Mouse (Mus musculus) forebrain, embryonic 14.5 days (tissue): Measurements from ENCODE around the gene Slc25a33. TPM values are rescaled to one million over a fixed set of nuclear protein-coding genes. Genes with fewer than 3 reads are reported as not detected.
"Not testable (repeated sequence)": the region's sequence is repeated elsewhere in the genome, so short reads cannot be mapped to it uniquely, and the experiment has no call there.

Experiments used
- ATAC-seq: fragments of 200-750 bp; cut with Nextera tagmentation; 2 replicates; pipeline ENCODE4 v1.8.0; 2017; ENCODE audit warnings: mild to moderate bottlenecking, moderate library complexity
- DNase-seq: peaks from one replicate; pipeline ENCODE4 v3.0.0-alpha.2; 2015; ENCODE audit warnings: low spot score
- H3K27ac ChIP-seq: fragments of 300-500 bp; sonication (generic); 2 replicates; pipeline ENCODE4 v1.5.1; 2014; ENCODE audit warnings: low read depth, mild to moderate bottlenecking, control low read depth, low read length, moderate library complexity
- H3K27me3 ChIP-seq: fragments of 300-500 bp; sonication (generic); replicated peaks from 2 replicates; pipeline ENCODE4 v1.6.1; 2014; ENCODE audit warnings: low read length, control low read depth, mixed read lengths; ENCODE audit not compliant: control insufficient read depth, insufficient read depth
- H3K36me3 ChIP-seq: fragments of 300-500 bp; sonication (generic); 2 replicates; pipeline ENCODE4 v1.6.1; 2014; ENCODE audit warnings: low read length, control low read depth; ENCODE audit not compliant: control insufficient read depth, insufficient read depth
- H3K4me1 ChIP-seq: fragments of 300-500 bp; sonication (generic); 2 replicates; pipeline ENCODE4 v1.6.1; 2014; ENCODE audit warnings: antibody characterized with exemption, low read length, control low read depth; ENCODE audit not compliant: control insufficient read depth, insufficient read depth
- H3K4me2 ChIP-seq: fragments of 300-500 bp; sonication (generic); 2 replicates; pipeline ENCODE4 v1.6.1; 2014; ENCODE audit warnings: mild to moderate bottlenecking, control low read depth, low read length
- H3K4me3 ChIP-seq: fragments of 300-500 bp; sonication (generic); 2 replicates; pipeline ENCODE4 v1.5.1; 2014; ENCODE audit warnings: low read depth, low read length, control low read depth
- H3K9ac ChIP-seq: fragments of 300-500 bp; sonication (generic); 2 replicates; pipeline ENCODE4 v1.6.1; 2014; ENCODE audit warnings: mild to moderate bottlenecking, low read length, control low read depth, moderate library complexity
- H3K9me3 ChIP-seq: fragments of 300-500 bp; sonication (generic); replicated peaks from 2 replicates; pipeline ENCODE4 v1.6.1; 2016; ENCODE audit warnings: low read length, control low read depth, mixed read lengths; ENCODE audit not compliant: control insufficient read depth
- WGBS: fragments of 180-500 bp; shearing (Covaris S2); extraction: QIAGEN DNeasy Blood & Tissue Kit; methylation state at CpG from one replicate; pipeline ENCODE4 v1.1.7; 2014; 5-methylcytosine and 5-hydroxymethylcytosine counted together
- polyA plus RNA-seq: library from polyadenylated mRNA; unstranded; fragments of >200 nt; fragmentation: Nextera tagmentation; extraction: Ambion mirVana; gene quantifications from 2 replicates; pipeline ENCODE4 v1.2.1, GENCODE M21; 2014

The Slc25a33 gene
- 20.4 and 21.9 TPM in 2 replicates for polyA plus RNA-seq

DNA sequence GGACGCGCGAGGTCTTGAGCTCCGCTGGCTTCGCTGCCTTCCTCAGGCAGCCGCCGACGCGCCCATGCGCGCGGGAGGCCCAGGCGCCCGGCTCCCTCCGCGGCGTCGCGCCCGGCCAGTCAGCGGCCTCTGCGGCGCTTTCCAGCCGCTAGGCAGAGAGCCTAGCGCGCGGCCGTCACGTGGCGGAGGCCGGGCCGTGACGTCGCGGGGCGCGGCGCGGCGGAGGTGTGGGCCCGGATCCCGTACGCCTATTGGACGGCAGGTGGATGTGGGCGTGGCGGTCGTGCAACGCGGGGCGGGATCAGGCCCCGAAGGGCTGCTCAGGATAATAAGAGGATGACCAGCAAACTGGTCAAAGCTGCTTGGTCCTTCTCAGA is at the start of gene Slc25a33:
Slc25a33 (minus strand) TSS at position 184 of the 377 bp plus-strand sequence.
- H3K4me2 ChIP-seq: peak within 1 kb of the TSS; percentile 99
- peak; percentile 95 for DNase-seq
- H3K4me1 ChIP-seq: peaks cover 10% of the 10 kb centered on the region; the same call in 1 of the 2 replicates
- peak within 1 kb of the TSS; percentile 76 for H3K4me3 ChIP-seq
- H3K9ac ChIP-seq: peak within 1 kb of the TSS; percentile 82
- peak within 1 kb of the TSS; percentile 52 for H3K27ac ChIP-seq
- peak; percentile 99 for ATAC-seq
- H3K9me3 ChIP-seq: no peaks in the 10 kb centered on the region
- WGBS: 0% methylated on average over 28 of the region's 51 CpGs
- H3K27me3 ChIP-seq: peaks cover 14% of the 10 kb centered on the region; the same call in 1 of the 2 replicates
- H3K36me3 ChIP-seq: no peaks in the 10 kb centered on the region

DNA sequence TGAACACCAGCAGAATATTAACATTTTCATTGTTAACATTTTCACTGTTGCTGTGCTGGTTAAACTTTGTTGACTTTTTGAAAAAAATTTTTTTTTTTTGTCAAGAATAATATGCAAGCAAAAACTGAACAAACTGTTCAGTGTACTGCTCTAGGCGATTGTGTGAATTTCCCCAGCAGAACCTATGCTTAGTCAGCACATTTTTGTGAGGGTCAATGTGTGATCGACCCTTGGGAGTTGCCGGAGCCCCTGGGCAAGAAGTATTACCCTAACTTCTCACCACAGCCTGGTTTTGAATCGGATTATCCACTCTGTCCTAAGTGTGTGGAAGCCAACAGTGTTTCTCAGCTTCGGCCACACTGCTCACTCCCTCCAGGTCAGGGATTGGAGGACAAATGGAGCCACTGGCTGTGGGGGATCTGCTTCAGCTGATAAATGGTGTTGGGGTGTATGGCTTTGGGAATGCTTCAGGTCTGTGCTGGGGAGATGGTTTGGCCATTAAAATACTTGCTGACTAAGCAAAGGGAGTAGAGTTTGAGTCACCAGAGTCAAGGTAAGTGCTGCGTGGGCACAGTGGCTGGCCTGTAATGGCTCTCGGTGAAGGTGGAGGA is 48.6 kb upstream of the Slc25a33 start:
- DNase-seq (no peak), ATAC-seq (no peak)
- Histone ChIP-seq H3K4me1 (0 out of 2 replicates have a peak, but pooled peaks cover 3% of the 10 kb centered on the region), H3K4me2 (no peak overlapping the region), H3K27me3 (no peaks in the 10 kb centered on the region), H3K9ac (no peak overlapping the region), H3K4me3 (no peak overlapping the region), H3K36me3 (no peaks in the 10 kb centered on the region), H3K27ac (no peak overlapping the region), H3K9me3 (no peaks in the 10 kb centered on the region)
- 79% methylated on average over 7 of the region's 7 CpGs for WGBS

DNA sequence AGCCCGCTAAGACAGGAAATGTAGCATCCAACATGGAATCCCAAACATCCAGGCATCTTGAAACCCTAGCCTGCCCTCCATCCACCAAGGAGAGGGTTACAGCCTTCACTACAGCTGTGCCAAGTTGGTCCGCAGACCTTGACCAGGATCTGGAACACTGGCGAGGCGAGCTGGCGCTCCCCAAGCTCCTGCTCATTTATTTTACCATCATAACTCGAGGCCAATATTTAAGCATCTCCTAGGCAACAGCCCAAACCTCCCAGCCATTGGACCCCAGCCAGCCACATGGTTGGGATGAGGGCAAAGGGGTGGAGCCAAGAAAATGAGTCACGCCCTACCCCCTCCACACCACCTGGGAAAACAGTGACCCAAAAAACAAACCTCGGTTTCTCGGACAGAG is 48.0 kb upstream of the Slc25a33 start:
- Histone ChIP-seq H3K36me3 (no peaks in the 10 kb centered on the region), H3K27ac (no peak overlapping the region), H3K4me2 (no peak overlapping the region), H3K4me1 (0 out of 2 replicates have a peak, but pooled peaks cover 3% of the 10 kb centered on the region), H3K4me3 (no peak overlapping the region), H3K27me3 (no peaks in the 10 kb centered on the region), H3K9me3 (no peaks in the 10 kb centered on the region), H3K9ac (no peak overlapping the region)
- DNase-seq (peak; percentile 49), ATAC-seq (no peak)
- 52% methylated on average over 9 of the region's 9 CpGs for WGBS

DNA sequence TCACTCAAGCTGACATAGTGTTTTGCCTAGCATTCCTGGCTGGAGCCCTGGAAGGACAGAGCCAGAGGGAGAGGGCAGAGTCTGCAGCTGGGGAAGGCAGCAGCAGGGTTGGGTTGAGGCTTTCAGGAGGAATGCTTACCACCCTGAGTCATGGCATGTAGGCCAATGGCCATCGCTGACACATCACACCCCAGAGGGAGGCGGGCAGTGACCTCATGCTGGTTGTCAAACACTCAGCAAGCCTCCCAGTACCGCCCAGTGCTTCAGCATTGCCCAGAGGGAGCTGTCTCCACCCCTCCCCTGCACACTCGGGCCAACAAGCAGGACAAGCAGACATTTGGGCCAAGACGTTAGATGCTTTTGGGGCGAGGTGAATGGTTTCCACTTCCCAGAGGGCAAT is 46.5 kb upstream of the Slc25a33 start:
- no peak overlapping the region for H3K4me2 ChIP-seq
- WGBS: 61% methylated on average over 6 of the region's 6 CpGs
- H3K9me3 ChIP-seq: no peaks in the 10 kb centered on the region
- H3K27me3 ChIP-seq: no peaks in the 10 kb centered on the region
- no peak overlapping the region for H3K9ac ChIP-seq
- no peak for DNase-seq
- 0 out of 2 replicates have a peak, but pooled peaks cover 3% of the 10 kb centered on the region for H3K4me1 ChIP-seq
- no peak for ATAC-seq
- H3K4me3 ChIP-seq: no peak overlapping the region
- no peak overlapping the region for H3K27ac ChIP-seq
- H3K36me3 ChIP-seq: no peaks in the 10 kb centered on the region

DNA sequence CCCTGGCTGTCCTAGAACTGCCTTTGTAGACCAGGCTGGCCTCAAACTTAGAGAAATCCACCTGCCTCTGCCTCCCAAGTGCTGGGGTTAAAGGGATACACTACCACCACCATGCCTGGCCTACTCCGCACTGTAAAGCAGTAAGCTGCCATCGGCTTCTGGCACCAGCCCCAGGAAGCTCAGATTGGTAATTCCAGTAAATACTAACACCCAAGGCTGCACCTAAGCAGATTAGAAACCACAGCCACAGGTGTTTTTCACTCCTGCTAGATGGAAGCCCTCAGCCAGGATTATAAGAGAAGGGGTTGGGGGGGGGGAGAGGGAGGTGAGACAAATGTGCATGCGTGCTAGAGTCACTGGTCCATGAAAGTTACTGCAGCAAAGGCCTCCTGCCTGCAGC is 45.1 kb upstream of the Slc25a33 start:
- no peak overlapping the region for H3K27ac ChIP-seq
- DNase-seq (no peak), ATAC-seq (no peak)
- H3K9ac ChIP-seq: no peak overlapping the region
- no peak overlapping the region for H3K4me3 ChIP-seq
- H3K27me3 ChIP-seq: no peaks in the 10 kb centered on the region
- no peak overlapping the region for H3K4me2 ChIP-seq
- H3K9me3 ChIP-seq: no peaks in the 10 kb centered on the region
- 0 out of 2 replicates have a peak, but pooled peaks cover 3% of the 10 kb centered on the region for H3K4me1 ChIP-seq
- no peaks in the 10 kb centered on the region for H3K36me3 ChIP-seq
- 76% methylated on average over 3 of the region's 3 CpGs for WGBS

DNA sequence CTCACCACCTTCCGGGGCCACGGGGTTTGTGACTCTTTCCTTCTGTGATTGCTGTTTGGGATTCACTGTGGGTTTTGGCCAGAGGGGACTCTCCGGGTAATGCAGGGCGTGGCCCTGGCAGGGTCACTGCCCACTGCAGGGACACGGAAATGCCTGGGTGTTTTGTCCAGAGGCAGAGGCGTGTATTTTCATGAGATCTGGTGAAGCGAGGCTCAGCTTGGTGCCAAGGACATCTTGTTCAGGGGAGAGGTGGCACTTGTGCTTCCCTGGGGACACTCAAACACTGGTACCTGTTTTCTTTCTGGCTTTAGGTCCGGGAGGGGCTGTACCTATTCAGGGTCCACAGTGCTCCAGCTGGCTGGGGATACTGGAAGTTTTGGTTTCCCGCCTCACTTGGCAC is 42.5 kb upstream of the Slc25a33 start:
- no peaks in the 10 kb centered on the region for H3K27me3 ChIP-seq
- WGBS: 82% methylated on average over 9 of the region's 9 CpGs

DNA sequence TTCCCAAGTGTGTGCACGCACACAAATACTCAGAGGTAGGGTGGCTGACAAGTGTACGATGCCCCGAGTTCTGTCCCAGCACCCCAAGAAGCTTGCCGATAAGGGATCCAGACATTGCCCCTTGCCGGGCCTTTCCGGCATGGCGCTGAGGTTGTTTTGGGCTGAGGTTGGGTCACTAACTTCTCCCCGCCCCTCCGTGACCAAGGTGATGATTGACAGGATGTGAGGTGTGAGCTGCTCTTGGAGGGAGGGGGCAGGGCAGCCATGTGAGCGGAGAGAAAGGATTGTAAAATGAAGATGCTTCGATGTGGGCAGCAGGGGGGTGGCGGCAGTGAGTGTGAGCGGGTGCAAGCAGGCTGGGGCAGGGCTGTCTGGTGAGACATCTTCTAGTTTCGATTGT is 41.5 kb upstream of the Slc25a33 start:
- no peak overlapping the region for H3K4me2 ChIP-seq
- H3K36me3 ChIP-seq: no peaks in the 10 kb centered on the region
- no peak for DNase-seq
- H3K4me1 ChIP-seq: peaks cover 5% of the 10 kb centered on the region; the same call in 1 of the 2 replicates
- H3K9me3 ChIP-seq: no peaks in the 10 kb centered on the region
- no peaks in the 10 kb centered on the region for H3K27me3 ChIP-seq
- no peak for ATAC-seq
- WGBS: 94% methylated on average over 14 of the region's 14 CpGs
- H3K9ac ChIP-seq: no peak overlapping the region
- H3K4me3 ChIP-seq: no peak overlapping the region
- H3K27ac ChIP-seq: no peak overlapping the region

More for the DNA sequence above, 42.5 kb upstream of the Slc25a33 start:
- no peaks in the 10 kb centered on the region for H3K36me3 ChIP-seq
- no peak overlapping the region for H3K4me3 ChIP-seq
- no peak overlapping the region for H3K27ac ChIP-seq
- no peak overlapping the region for H3K4me2 ChIP-seq
- no peaks in the 10 kb centered on the region for H3K9me3 ChIP-seq
- H3K4me1 ChIP-seq: peaks cover 5% of the 10 kb centered on the region; the same call in 1 of the 2 replicates
- no peak for ATAC-seq
- DNase-seq: no peak
- no peak overlapping the region for H3K9ac ChIP-seq

DNA sequence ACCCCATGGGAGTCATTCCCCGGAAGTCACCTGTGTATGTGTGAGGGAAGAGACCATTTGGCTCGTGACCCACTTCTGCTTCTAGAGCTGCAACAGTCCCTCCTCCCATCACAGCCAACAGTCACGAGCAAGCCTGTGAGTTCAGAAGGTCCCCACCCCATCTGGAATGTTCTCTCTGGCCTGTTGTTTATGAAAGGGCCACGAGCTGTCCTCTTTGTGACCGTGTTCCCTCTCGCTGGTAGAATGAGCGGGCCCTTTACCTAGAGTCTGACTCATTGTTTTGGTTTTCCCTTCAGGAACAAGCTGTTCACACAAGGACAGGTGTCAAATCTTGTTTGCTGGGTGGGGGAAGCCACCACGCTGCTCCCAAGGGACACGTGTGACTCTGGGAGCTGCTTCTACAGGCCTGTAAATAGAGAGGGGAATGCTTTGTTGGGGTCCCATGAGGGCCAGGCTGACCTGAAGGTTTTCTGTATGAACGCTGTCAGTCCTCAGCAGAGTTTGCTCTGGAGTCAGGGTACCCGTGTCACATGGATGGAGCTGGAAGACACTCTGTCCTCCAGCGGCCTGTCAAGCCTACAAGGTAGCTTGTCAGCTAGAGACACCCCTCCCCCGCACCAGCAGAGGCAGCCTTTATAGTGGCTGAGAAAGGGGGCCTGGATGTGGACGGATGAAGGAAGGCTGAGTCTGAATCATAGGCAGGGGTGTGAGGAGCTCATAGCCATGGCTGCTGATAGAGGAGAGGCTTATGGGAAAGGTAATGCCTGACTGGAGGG is 39.5 kb upstream of the Slc25a33 start:
- DNase-seq: no peak
- Histone ChIP-seq H3K27ac (no peak overlapping the region), H3K4me3 (no peak overlapping the region), H3K4me1 (peaks cover 5% of the 10 kb centered on the region; the same call in 1 of the 2 replicates), H3K36me3 (no peaks in the 10 kb centered on the region), H3K4me2 (no peak overlapping the region), H3K27me3 (no peaks in the 10 kb centered on the region; the same call in 1 of the 2 replicates), H3K9ac (no peak overlapping the region), H3K9me3 (no peaks in the 10 kb centered on the region)
- 61% methylated on average over 14 of the region's 14 CpGs for WGBS
- no peak for ATAC-seq

DNA sequence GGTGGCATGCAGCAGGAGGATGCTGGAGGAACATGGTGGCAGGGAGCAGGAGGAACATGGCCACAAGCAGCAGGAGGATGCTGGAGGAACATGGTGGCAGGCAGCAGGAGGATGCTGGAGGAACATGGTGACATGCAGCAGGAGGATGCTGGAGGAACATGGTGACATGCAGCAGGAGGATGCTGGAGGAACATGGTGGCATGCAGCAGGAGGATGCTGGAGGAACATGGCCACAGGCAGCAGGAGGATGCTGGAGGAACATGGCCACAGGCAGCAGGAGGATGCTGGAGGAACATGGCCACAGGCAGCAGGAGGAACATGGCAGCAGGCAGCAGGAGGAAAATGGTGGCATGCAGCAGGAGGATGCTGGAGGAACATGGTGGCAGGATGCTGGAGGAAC is 36.3 kb upstream of the Slc25a33 start:
- H3K27ac ChIP-seq, H3K9me3 ChIP-seq, H3K4me1 ChIP-seq, H3K4me2 ChIP-seq, H3K36me3 ChIP-seq, ATAC-seq, H3K27me3 ChIP-seq, H3K4me3 ChIP-seq, DNase-seq, H3K9ac ChIP-seq: not testable (repeated sequence)
